Mouse (Mus musculus): ENCODE data around the gene Tmem266.

GRCm38 (mm10) chr9:55447509-55447908 is 120.8 kb downstream of the Tmem266 start:
- TF ChIP-seq POLR2A (IDR thresholded peaks at IDR 0.05; ENCODE audit: control insufficient read depth, low read depth, low read length) = no peak
- TF ChIP-seq CTCF (IDR thresholded peaks at IDR 0.05; ENCODE audit: control insufficient read depth, insufficient read depth, insufficient replicate concordance, low read depth, low read length) = no peak
